Mouse (Mus musculus): ENCODE measurements around the gene Stom. TPM values are rescaled to one million over a fixed set of nuclear protein-coding genes. Genes with fewer than 3 reads are reported as not detected.
A peak's percentile ranks its signal among the peaks of the same experiment; 100 is the strongest.

Gene Stom
- total and polyA plus RNA-seq, 3 experiments, result 75.6 to 87.5 (median 82.4) TPM

DNA sequence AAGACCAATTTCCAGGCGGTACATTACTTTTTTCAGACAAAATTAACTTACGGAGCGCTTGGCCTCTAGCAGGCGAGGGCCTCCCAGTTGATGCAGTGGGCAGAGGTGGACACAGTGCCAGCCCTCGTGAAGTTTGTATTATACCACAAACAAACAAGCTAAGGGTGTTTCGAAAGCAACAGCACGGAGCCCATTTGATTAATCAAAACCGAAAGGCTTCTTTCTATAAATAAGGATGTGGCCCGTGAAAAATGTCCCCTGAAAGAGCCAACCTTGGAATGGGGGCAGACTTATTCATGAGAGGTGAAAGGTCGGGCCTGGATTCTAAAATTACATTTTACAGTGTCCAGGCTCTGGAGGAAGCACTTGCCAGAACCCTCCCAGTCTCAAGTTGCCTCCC is 643 bp upstream of the Stom start:
- TF ChIP-seq POLR2A (IDR thresholded peaks at IDR 0.05; ENCODE audit: insufficient read depth, low read depth, low read length) (no peak), EP300 (IDR thresholded peaks at IDR 0.05; ENCODE audit: insufficient read depth, low read depth, low read length) (no peak), CTCF (IDR thresholded peaks at IDR 0.05) (no peak)
- Histone ChIP-seq H3K4me3 (peak overlapping the region; percentile 92), H3K27me3 (ENCODE audit: control insufficient read depth, insufficient read depth, low read length) (no peaks in the 10 kb centered on the region), H3K79me2 (replicated peaks; ENCODE audit: control insufficient read depth, insufficient read depth, low read length) (no peaks in the 10 kb centered on the region; the same call in none of the 2 replicates), H3K4me1 (ENCODE audit: control insufficient read depth, insufficient read depth, low read length) (peaks cover 14% of the 10 kb centered on the region), H3K36me3 (ENCODE audit: control insufficient read depth, insufficient read depth, low read length) (peaks cover 4% of the 10 kb centered on the region), H3K27ac (peak overlapping the region; percentile 94), H3K9ac (ENCODE audit: low read depth, low read length) (peak overlapping the region; percentile 75)
- WGBS, result 15% methylated on average over 10 of the region's 10 CpGs
- intact Hi-C loops (cut with DNase I), result loop anchor here (5.0 kb wide), 1 partner anchor 135 kb away; the partner anchor contains the start of gene Rab14
- no peak for DNase-seq

DNA sequence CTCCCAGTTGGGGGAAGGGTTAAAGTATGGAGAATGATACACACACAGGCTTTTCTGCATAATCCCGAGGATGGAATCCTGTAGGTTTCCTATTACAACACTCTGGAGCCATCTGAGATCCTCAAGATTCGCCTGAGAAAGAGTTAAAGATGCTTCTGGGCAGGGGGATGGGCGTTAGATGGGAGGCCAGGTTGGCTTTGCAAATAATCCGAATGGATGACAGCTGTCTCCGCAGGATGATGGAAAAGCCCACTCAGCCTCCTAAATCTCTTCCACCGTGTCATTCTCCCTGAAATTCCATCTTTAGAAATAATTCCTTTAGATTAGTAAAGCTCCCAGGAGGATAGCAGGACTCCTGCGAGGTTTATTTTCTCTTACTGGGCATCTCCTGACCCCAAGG is 1.2 kb downstream of the Stom start:
- WGBS, result 31% methylated on average over 7 of the region's 7 CpGs
- Histone ChIP-seq H3K4me3 (peak overlapping the region; percentile 92; the same call in 1 of the 2 replicates), H3K27me3 (ENCODE audit: control insufficient read depth, insufficient read depth, low read length) (no peaks in the 10 kb centered on the region), H3K27ac (peak overlapping the region; percentile 94; the same call in 1 of the 2 replicates), H3K4me1 (ENCODE audit: control insufficient read depth, insufficient read depth, low read length) (peaks cover 14% of the 10 kb centered on the region), H3K36me3 (ENCODE audit: control insufficient read depth, insufficient read depth, low read length) (peaks cover 4% of the 10 kb centered on the region), H3K79me2 (replicated peaks; ENCODE audit: control insufficient read depth, insufficient read depth, low read length) (no peaks in the 10 kb centered on the region; the same call in none of the 2 replicates), H3K9ac (ENCODE audit: low read depth, low read length) (no peak overlapping the region; the same call in 1 of the 2 replicates)
- TF ChIP-seq POLR2A (IDR thresholded peaks at IDR 0.05; ENCODE audit: insufficient read depth, low read depth, low read length), result no peak
- TF ChIP-seq CTCF (IDR thresholded peaks at IDR 0.05), result no peak
- TF ChIP-seq EP300 (IDR thresholded peaks at IDR 0.05; ENCODE audit: insufficient read depth, low read depth, low read length), result no peak
- DNase-seq, result no peak
- intact Hi-C loops (cut with DNase I), result loop anchor here (5.0 kb wide), 1 partner anchor 133 kb away; the partner anchor contains the start of gene Rab14

DNA sequence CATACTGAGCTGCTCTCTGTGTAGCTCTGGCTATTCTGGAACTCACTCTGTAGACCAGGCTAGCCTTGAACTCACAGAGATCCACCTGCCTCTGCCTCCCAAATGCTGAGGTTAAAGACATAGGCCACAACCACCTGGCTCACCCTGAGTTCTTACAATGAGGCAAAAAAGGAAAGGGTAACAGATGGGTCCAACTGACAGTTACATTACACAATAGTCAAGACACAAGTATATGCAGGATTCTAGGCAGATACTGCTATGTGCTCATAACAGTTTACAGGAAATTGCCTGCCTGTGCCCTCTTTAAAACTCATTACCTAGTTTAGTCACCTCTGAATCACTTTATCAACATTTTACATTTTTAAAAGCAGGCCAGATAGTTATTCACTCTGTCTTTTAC is 3.1 kb downstream of the Stom start:
- Histone ChIP-seq H3K27ac (no peak overlapping the region), H3K27me3 (ENCODE audit: control insufficient read depth, insufficient read depth, low read length) (no peaks in the 10 kb centered on the region), H3K4me3 (no peak overlapping the region), H3K4me1 (ENCODE audit: control insufficient read depth, insufficient read depth, low read length) (peaks cover 11% of the 10 kb centered on the region), H3K36me3 (ENCODE audit: control insufficient read depth, insufficient read depth, low read length) (peaks cover 4% of the 10 kb centered on the region), H3K79me2 (replicated peaks; ENCODE audit: control insufficient read depth, insufficient read depth, low read length) (no peaks in the 10 kb centered on the region; the same call in none of the 2 replicates), H3K9ac (ENCODE audit: low read depth, low read length) (no peak overlapping the region)
- DNase-seq, result no peak
- TF ChIP-seq EP300 (IDR thresholded peaks at IDR 0.05; ENCODE audit: insufficient read depth, low read depth, low read length) (no peak), CTCF (IDR thresholded peaks at IDR 0.05) (no peak), POLR2A (IDR thresholded peaks at IDR 0.05; ENCODE audit: insufficient read depth, low read depth, low read length) (no peak)
- intact Hi-C loops (cut with DNase I), result no loop called here

- peaks cover 2% of the 10 kb centered on the region for H3K36me3 ChIP-seq (ENCODE audit: control insufficient read depth, insufficient read depth, low read length)
- H3K27me3 ChIP-seq (ENCODE audit: control insufficient read depth, insufficient read depth, low read length), result no peaks in the 10 kb centered on the region
- no peak for DNase-seq
- no peak overlapping the region for H3K9ac ChIP-seq (ENCODE audit: low read depth, low read length)
- no peak overlapping the region for H3K27ac ChIP-seq
- intact Hi-C loops (cut with DNase I), result no loop called here
- 63% methylated on average over 2 of the region's 2 CpGs for WGBS
- TF ChIP-seq POLR2A (IDR thresholded peaks at IDR 0.05; ENCODE audit: insufficient read depth, low read depth, low read length) (no peak), CTCF (IDR thresholded peaks at IDR 0.05) (no peak), EP300 (IDR thresholded peaks at IDR 0.05; ENCODE audit: insufficient read depth, low read depth, low read length) (no peak)
- no peaks in the 10 kb centered on the region; the same call in none of the 2 replicates for H3K79me2 ChIP-seq (replicated peaks; ENCODE audit: control insufficient read depth, insufficient read depth, low read length)
- no peak overlapping the region for H3K4me3 ChIP-seq
- H3K4me1 ChIP-seq (ENCODE audit: control insufficient read depth, insufficient read depth, low read length), result peaks cover 20% of the 10 kb centered on the region
Observed at GRCm38 (mm10) chr2:35331205-35331604, 5.6 kb downstream of the Stom start.

DNA sequence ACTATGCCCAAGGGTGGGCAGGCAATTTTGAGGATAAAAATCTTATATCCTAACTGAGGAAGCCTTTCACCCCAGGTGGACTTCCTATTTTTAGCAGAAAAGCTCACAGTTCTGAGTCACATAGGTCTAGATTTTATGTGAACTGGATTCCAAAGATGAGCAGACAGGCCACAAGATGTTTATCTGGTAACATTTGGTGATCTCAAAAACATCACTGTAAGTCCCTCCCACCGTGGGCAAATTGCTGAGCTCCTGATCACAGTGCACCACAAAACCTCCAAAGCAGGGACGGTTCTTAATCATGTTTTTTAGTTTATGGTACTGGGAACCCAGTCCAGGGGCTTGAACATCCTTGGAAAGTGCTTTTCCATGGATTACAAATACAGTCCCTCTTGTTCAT is 7.7 kb downstream of the Stom start:
- peaks cover 2% of the 10 kb centered on the region for H3K36me3 ChIP-seq (ENCODE audit: control insufficient read depth, insufficient read depth, low read length)
- H3K9ac ChIP-seq (ENCODE audit: low read depth, low read length), result no peak overlapping the region
- TF ChIP-seq EP300 (IDR thresholded peaks at IDR 0.05; ENCODE audit: insufficient read depth, low read depth, low read length) (no peak), CTCF (IDR thresholded peaks at IDR 0.05) (no peak), POLR2A (IDR thresholded peaks at IDR 0.05; ENCODE audit: insufficient read depth, low read depth, low read length) (no peak)
- peaks cover 15% of the 10 kb centered on the region for H3K4me1 ChIP-seq (ENCODE audit: control insufficient read depth, insufficient read depth, low read length)
- no peak overlapping the region for H3K27ac ChIP-seq
- no peaks in the 10 kb centered on the region; the same call in none of the 2 replicates for H3K79me2 ChIP-seq (replicated peaks; ENCODE audit: control insufficient read depth, insufficient read depth, low read length)
- H3K27me3 ChIP-seq (ENCODE audit: control insufficient read depth, insufficient read depth, low read length), result no peaks in the 10 kb centered on the region
- WGBS, result 91% methylated on average over 2 of the region's 2 CpGs
- no peak overlapping the region for H3K4me3 ChIP-seq
- intact Hi-C loops (cut with DNase I), result no loop called here
- no peak for DNase-seq

- TF ChIP-seq POLR2A (IDR thresholded peaks at IDR 0.05; ENCODE audit: insufficient read depth, low read depth, low read length) (no peak), CTCF (IDR thresholded peaks at IDR 0.05) (no peak), EP300 (IDR thresholded peaks at IDR 0.05; ENCODE audit: insufficient read depth, low read depth, low read length) (no peak)
- peaks cover 2% of the 10 kb centered on the region for H3K36me3 ChIP-seq (ENCODE audit: control insufficient read depth, insufficient read depth, low read length)
- no peak overlapping the region for H3K4me3 ChIP-seq
- no peak for DNase-seq
- H3K27me3 ChIP-seq (ENCODE audit: control insufficient read depth, insufficient read depth, low read length), result no peaks in the 10 kb centered on the region
- WGBS, result 49% methylated on average over 11 of the region's 11 CpGs
- H3K4me1 ChIP-seq (ENCODE audit: control insufficient read depth, insufficient read depth, low read length), result peaks cover 18% of the 10 kb centered on the region
- intact Hi-C loops (cut with DNase I), result no loop called here
- peak overlapping the region; percentile 48 for H3K27ac ChIP-seq
- H3K9ac ChIP-seq (ENCODE audit: low read depth, low read length), result peak overlapping the region; percentile 11; the same call in 1 of the 2 replicates
- H3K79me2 ChIP-seq (replicated peaks; ENCODE audit: control insufficient read depth, insufficient read depth, low read length), result no peaks in the 10 kb centered on the region; the same call in 1 of the 2 replicates
Observed at GRCm38 (mm10) chr2:35328064-35328792, 8.5 kb downstream of the Stom start.
